Mouse (Mus musculus): ENCODE data around the gene Metrnl. TPM values are rescaled to one million over a fixed set of nuclear protein-coding genes. Genes with fewer than 3 reads are reported as not detected.
A peak's percentile ranks its signal among the peaks of the same experiment; 100 is the strongest.

The Metrnl gene
- polyA plus RNA-seq, 1 experiment from 2014 or later = 62.4 TPM

GRCm38 (mm10) chr11:121688024-121688423 is 13.3 kb upstream of the Metrnl start:
- Histone ChIP-seq H3K9me3 (ENCODE audit: control insufficient read depth, low read length) (no peaks in the 10 kb centered on the region), H3K4me2 (replicated peaks; ENCODE audit: low read depth) (no peak overlapping the region), H3K9ac (ENCODE audit: low read length) (no peak overlapping the region), H3K27ac (replicated peaks) (no peak overlapping the region), H3K27me3 (ENCODE audit: control insufficient read depth, insufficient read depth, low read length) (no peaks in the 10 kb centered on the region), H3K36me3 (ENCODE audit: control insufficient read depth, insufficient read depth, low read length) (no peaks in the 10 kb centered on the region), H3K4me3 (ENCODE audit: low read depth, low read length) (no peak overlapping the region), H3K4me1 (replicated peaks; ENCODE audit: control insufficient read depth, insufficient read depth) (no peaks in the 10 kb centered on the region; the same call in 1 of the 2 replicates)
- ATAC-seq (ENCODE audit: low FRiP score, low TSS enrichment) (no peak), DNase-seq (ENCODE audit: low spot score) (no peak)
- TF ChIP-seq EP300 (optimal IDR thresholded peaks at IDR 0.05) (no peak), CTCF (IDR thresholded peaks at IDR 0.05; ENCODE audit: low read depth) (no peak)
- whole genome bisulfite sequencing = 79% methylated on average over 2 of the region's 2 CpGs

DNA sequence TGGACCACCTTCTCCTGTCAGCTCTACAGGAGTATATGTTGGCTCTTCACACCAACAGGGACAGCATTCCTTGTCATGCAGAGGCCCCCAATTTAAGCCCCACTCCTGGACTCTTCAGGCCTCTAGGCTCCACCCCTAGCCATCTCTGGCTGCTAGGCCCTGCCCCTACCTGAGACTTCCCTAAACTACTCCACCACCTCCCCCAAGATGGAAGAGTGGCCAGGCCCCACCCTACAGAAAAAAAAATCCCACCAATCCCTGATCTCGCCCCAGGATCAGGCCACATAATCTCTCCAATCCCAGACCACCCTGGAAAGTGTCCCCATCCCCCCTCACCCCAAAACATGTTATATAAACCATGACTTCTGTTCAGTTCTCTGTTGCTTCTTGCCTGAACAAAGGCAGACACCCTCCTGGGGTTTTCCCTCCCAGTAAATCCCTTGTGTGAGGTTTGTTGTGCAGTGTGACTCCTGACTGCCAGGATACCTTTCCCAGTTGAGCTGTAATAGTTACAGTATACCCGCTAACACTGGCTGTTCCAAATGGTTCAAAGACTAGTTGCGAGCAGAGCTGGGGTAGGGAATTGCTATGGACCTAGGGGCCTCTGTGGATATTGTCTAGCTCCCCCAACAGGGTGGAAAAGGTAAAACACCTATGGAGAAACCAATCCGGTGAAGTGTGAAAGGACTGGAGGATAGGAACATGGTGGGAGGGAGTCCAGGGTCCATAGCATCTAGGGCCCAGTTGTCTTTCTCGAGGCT is 5.9 kb upstream of the Metrnl start:
- 83% methylated on average over 5 of the region's 5 CpGs for WGBS

GRCm38 (mm10) chr11:121697271-121697670 is 4.1 kb upstream of the Metrnl start:
- H3K9ac ChIP-seq (ENCODE audit: low read length) = no peak overlapping the region
- TF ChIP-seq CTCF (IDR thresholded peaks at IDR 0.05; ENCODE audit: low read depth) = no peak
- no peak for TF ChIP-seq EP300 (optimal IDR thresholded peaks at IDR 0.05)
- H3K4me3 ChIP-seq (ENCODE audit: low read depth, low read length) = no peak overlapping the region
- no peak overlapping the region for H3K27ac ChIP-seq (replicated peaks)
- DNase-seq (ENCODE audit: low spot score) = no peak
- no peaks in the 10 kb centered on the region for H3K9me3 ChIP-seq (ENCODE audit: control insufficient read depth, low read length)
- 86% methylated on average over 4 of the region's 4 CpGs for WGBS
- H3K36me3 ChIP-seq (ENCODE audit: control insufficient read depth, insufficient read depth, low read length) = no peaks in the 10 kb centered on the region
- H3K4me1 ChIP-seq (replicated peaks; ENCODE audit: control insufficient read depth, insufficient read depth) = no peaks in the 10 kb centered on the region
- no peak overlapping the region for H3K4me2 ChIP-seq (replicated peaks; ENCODE audit: low read depth)
- no peaks in the 10 kb centered on the region for H3K27me3 ChIP-seq (ENCODE audit: control insufficient read depth, insufficient read depth, low read length)
- no peak for ATAC-seq (ENCODE audit: low FRiP score, low TSS enrichment)

More for the DNA sequence above, 5.9 kb upstream of the Metrnl start:
- Histone ChIP-seq H3K27me3 (ENCODE audit: control insufficient read depth, insufficient read depth, low read length) (no peaks in the 10 kb centered on the region), H3K36me3 (ENCODE audit: control insufficient read depth, insufficient read depth, low read length) (no peaks in the 10 kb centered on the region), H3K9ac (ENCODE audit: low read length) (no peak overlapping the region), H3K4me3 (ENCODE audit: low read depth, low read length) (no peak overlapping the region), H3K9me3 (ENCODE audit: control insufficient read depth, low read length) (no peaks in the 10 kb centered on the region), H3K4me1 (replicated peaks; ENCODE audit: control insufficient read depth, insufficient read depth) (no peaks in the 10 kb centered on the region), H3K27ac (replicated peaks) (no peak overlapping the region), H3K4me2 (replicated peaks; ENCODE audit: low read depth) (no peak overlapping the region)
- DNase-seq (ENCODE audit: low spot score) (no peak), ATAC-seq (ENCODE audit: low FRiP score, low TSS enrichment) (no peak)
- TF ChIP-seq EP300 (optimal IDR thresholded peaks at IDR 0.05) = no peak
- 0 out of 2 replicates have a peak, but pooled peaks have one; percentile 9 for TF ChIP-seq CTCF (IDR thresholded peaks at IDR 0.05; ENCODE audit: low read depth)

DNA sequence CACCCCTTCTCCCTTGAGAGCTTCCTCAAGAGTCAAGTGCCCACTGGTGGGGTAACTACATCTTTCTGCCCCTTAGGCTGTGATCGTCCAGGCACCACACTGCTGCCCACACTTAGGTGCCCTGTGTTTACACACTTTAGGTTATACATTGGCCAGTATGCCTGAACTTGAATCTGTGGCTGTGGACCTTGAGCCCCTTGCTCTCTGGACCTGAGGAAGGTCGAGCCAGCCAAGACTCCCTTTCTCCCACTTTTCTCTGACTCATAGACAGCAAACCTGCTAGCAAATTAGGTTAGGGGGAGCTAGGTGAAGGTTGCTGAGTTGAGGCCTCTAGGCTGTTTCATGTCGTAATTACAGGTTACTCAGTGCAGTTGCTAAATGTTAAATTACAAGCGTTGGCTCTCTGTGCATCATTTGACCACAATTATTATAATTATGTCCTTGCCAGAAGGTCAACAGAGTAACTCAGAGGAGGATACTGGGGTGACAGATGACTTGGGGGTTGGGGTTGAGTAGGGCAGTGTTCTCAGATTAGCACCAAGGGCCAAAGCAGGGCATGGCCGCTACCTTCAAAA is 2.9 kb upstream of the Metrnl start:
- H3K27ac ChIP-seq (replicated peaks) = no peak overlapping the region
- H3K36me3 ChIP-seq (ENCODE audit: control insufficient read depth, insufficient read depth, low read length) = no peaks in the 10 kb centered on the region
- ATAC-seq (ENCODE audit: low FRiP score, low TSS enrichment) (no peak), DNase-seq (ENCODE audit: low spot score) (no peak)
- H3K4me2 ChIP-seq (replicated peaks; ENCODE audit: low read depth) = no peak overlapping the region
- H3K4me1 ChIP-seq (replicated peaks; ENCODE audit: control insufficient read depth, insufficient read depth) = no peaks in the 10 kb centered on the region; the same call in 1 of the 2 replicates
- no peak overlapping the region for H3K4me3 ChIP-seq (ENCODE audit: low read depth, low read length)
- no peak overlapping the region for H3K9ac ChIP-seq (ENCODE audit: low read length)
- no peaks in the 10 kb centered on the region for H3K27me3 ChIP-seq (ENCODE audit: control insufficient read depth, insufficient read depth, low read length)
- TF ChIP-seq CTCF (IDR thresholded peaks at IDR 0.05; ENCODE audit: low read depth) = no peak
- no peak for TF ChIP-seq EP300 (optimal IDR thresholded peaks at IDR 0.05)
- no peaks in the 10 kb centered on the region for H3K9me3 ChIP-seq (ENCODE audit: control insufficient read depth, low read length)
- 81% methylated on average over 5 of the region's 5 CpGs for WGBS

DNA sequence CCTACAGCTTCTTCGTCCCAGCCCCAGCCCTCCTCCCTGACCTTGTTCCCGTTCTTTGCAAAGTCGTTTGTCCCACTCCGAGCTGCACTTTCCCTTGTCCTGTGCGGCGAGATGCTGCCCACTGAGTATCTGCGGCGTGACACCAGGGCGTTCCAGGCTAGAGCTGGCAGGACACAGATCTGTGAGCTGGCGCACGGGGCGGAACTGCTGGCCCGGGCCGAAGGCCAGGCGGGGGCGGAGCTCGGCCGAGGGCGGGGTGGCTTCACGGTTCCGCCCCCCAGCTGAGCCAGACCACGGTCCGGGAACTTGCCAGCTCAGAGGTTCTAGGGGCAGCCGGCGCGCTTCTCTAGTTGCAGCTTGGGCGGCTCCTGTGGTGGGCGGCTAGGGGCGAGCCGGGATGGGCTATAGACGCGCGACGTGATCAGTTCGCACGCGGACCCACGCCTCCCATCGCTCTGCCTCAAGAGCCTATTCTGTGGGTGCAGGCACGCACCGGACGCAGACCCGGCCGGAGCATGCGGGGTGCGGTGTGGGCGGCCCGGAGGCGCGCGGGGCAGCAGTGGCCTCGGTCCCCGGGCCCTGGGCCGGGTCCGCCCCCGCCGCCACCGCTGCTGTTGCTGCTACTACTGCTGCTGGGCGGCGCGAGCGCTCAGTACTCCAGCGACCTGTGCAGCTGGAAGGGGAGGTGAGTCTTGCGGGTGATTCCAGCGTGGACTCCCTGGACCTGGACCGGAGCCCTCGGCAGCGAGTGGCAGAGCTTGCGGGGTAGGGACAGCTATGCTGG is 959 bp downstream of the Metrnl start:
- Histone ChIP-seq H3K9ac (ENCODE audit: low read length) (peak overlapping the region; percentile 74), H3K27ac (replicated peaks) (peak overlapping the region; percentile 81), H3K9me3 (ENCODE audit: control insufficient read depth, low read length) (no peaks in the 10 kb centered on the region), H3K4me2 (replicated peaks; ENCODE audit: low read depth) (peak overlapping the region; percentile 97), H3K36me3 (ENCODE audit: control insufficient read depth, insufficient read depth, low read length) (no peaks in the 10 kb centered on the region), H3K4me1 (replicated peaks; ENCODE audit: control insufficient read depth, insufficient read depth) (no peaks in the 10 kb centered on the region; the same call in 1 of the 2 replicates), H3K27me3 (ENCODE audit: control insufficient read depth, insufficient read depth, low read length) (no peaks in the 10 kb centered on the region), H3K4me3 (ENCODE audit: low read depth, low read length) (peak overlapping the region; percentile 75)
- TF ChIP-seq EP300 (optimal IDR thresholded peaks at IDR 0.05) (no peak), CTCF (IDR thresholded peaks at IDR 0.05; ENCODE audit: low read depth) (peak; percentile 24; the same call in 1 of the 2 replicates)
- ATAC-seq (ENCODE audit: low FRiP score, low TSS enrichment) (peak; percentile 94), DNase-seq (ENCODE audit: low spot score) (peak; percentile 95)
- WGBS = under 1% methylated on average over 66 of the region's 69 CpGs

Measured in stomach, postnatal 0 days (tissue).